Mouse (Mus musculus): Measurements from ENCODE around the gene F11r. TPM values are rescaled to one million over a fixed set of nuclear protein-coding genes. Genes with fewer than 3 reads are reported as not detected.

The F11r gene
- total and polyA plus RNA-seq, 3 experiments = 0.31 to 1.8 TPM; not detected in 1

- peak; percentile 78 for TF ChIP-seq HCFC1 (IDR thresholded peaks at IDR 0.05; ENCODE audit: low read depth, low read length)
- no peak for TF ChIP-seq USF1 (IDR thresholded peaks at IDR 0.05; ENCODE audit: low read depth, low read length)
- TF ChIP-seq ETS1 (IDR thresholded peaks at IDR 0.05; ENCODE audit: low read depth, low read length) = peak; percentile 54; the same call in 1 of the 2 replicates
- TF ChIP-seq ZKSCAN1 (IDR thresholded peaks at IDR 0.05; ENCODE audit: low read depth, low read length) = no peak
- no peak for TF ChIP-seq GABPA (IDR thresholded peaks at IDR 0.05; ENCODE audit: low read depth, low read length)
- peak; percentile 98 for TF ChIP-seq MAZ (IDR thresholded peaks at IDR 0.05; ENCODE audit: low read depth, low read length)
- TF ChIP-seq MAX (IDR thresholded peaks at IDR 0.05; ENCODE audit: low read length) = 0 out of 2 replicates have a peak, but pooled peaks have one; percentile 42
- TF ChIP-seq CHD2 (IDR thresholded peaks at IDR 0.05; ENCODE audit: low read length) = no peak
These were observed 47.2 kb upstream of the F11r start (continued) for GRCm38 (mm10) chr1:171390101-171390500.

DNA sequence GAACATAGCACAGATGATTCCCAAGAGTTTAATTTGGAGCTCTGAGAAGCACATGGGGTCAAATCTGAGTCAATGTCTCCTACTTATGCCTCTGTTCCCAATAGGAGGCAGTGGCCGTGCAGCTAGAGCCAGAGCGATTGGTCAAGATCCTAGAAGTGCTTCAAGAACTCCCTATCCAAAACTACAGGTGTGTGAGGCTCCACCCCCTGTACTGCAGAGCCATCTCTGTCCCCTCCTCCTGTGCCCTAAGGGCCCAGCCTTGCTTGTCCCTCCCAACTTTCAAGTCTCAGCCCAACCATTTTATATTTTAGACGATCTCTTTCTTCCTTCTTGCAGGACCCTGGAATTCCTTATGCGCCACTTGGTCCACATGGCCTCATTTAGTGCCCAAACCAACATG lies 35.5 kb upstream of the F11r start:
- TF ChIP-seq MXI1 (IDR thresholded peaks at IDR 0.05; ENCODE audit: low read depth, low read length) (no peak), EP300 (IDR thresholded peaks at IDR 0.05; ENCODE audit: low read depth in 1 of 2, low read length in 2 of 2) (no peak), UBTF (IDR thresholded peaks at IDR 0.05; ENCODE audit: borderline replicate concordance, insufficient read depth, low read depth, low read length) (no peak), RCOR1 (IDR thresholded peaks at IDR 0.05; ENCODE audit: low read depth, low read length) (no peak), BHLHE40 (IDR thresholded peaks at IDR 0.05; ENCODE audit: borderline replicate concordance, low read depth, low read length) (no peak), TCF12 (IDR thresholded peaks at IDR 0.05; ENCODE audit: low read depth, low read length) (no peak), ZMIZ1 (IDR thresholded peaks at IDR 0.05; ENCODE audit: low read depth, low read length) (no peak), POLR2A (IDR thresholded peaks at IDR 0.05; ENCODE audit: control insufficient read depth in 1 of 2, insufficient read depth in 1 of 2, low read depth in 1 of 2, low read length in 2 of 2, poor library complexity in 1 of 2) (no peak), NELFE (IDR thresholded peaks at IDR 0.05; ENCODE audit: low read depth, low read length) (no peak), RAD21 (IDR thresholded peaks at IDR 0.05; ENCODE audit: low read depth, low read length) (no peak), TAL1 (IDR thresholded peaks at IDR 0.05; ENCODE audit: low read length) (no peak), SMC3 (IDR thresholded peaks at IDR 0.05; ENCODE audit: low read depth, low read length) (no peak), USF1 (IDR thresholded peaks at IDR 0.05; ENCODE audit: low read depth, low read length) (no peak), ETS1 (IDR thresholded peaks at IDR 0.05; ENCODE audit: low read depth, low read length) (no peak), CTCF (IDR thresholded peaks at IDR 0.05 in 2 of 3, conservative IDR thresholded peaks at IDR 0.05 in 1 of 3; ENCODE audit: control insufficient read depth in 1 of 3, insufficient read depth in 1 of 3, low read depth in 2 of 3, low read length in 3 of 3, poor library complexity in 1 of 3, severe bottlenecking in 1 of 3) (no peak), ZKSCAN1 (IDR thresholded peaks at IDR 0.05; ENCODE audit: low read depth, low read length) (no peak), GATA1 (IDR thresholded peaks at IDR 0.05; ENCODE audit: low read depth, low read length) (no peak), E2F4 (IDR thresholded peaks at IDR 0.05; ENCODE audit: borderline replicate concordance, low read depth, low read length) (no peak), MAX (IDR thresholded peaks at IDR 0.05; ENCODE audit: low read length) (no peak)
- Histone ChIP-seq H3K27me3 (ENCODE audit: control insufficient read depth in 1 of 2, insufficient read depth in 2 of 2, low read length in 2 of 2) (no peaks in the 10 kb centered on the region), H3K4me3 (ENCODE audit: control insufficient read depth in 1 of 2, insufficient read depth in 1 of 2, low read depth in 2 of 2, low read length in 2 of 2) (no peak overlapping the region), H3K9ac (ENCODE audit: control insufficient read depth, low read depth, low read length, poor library complexity, severe bottlenecking) (no peak overlapping the region), H3K9me3 (replicated peaks; ENCODE audit: insufficient read depth, low read length) (no peaks in the 10 kb centered on the region), H3K79me2 (ENCODE audit: control insufficient read depth, insufficient read depth, low read length, poor library complexity) (no peaks in the 10 kb centered on the region), H3K36me3 (ENCODE audit: control insufficient read depth in 1 of 2, insufficient read depth in 2 of 2, low read length in 2 of 2) (peaks cover 0 to 4% of the 10 kb centered on the region in 2 experiments; a peak in 1 of 4 replicates), H3K4me1 (ENCODE audit: control insufficient read depth in 1 of 2, insufficient read depth in 2 of 2, low read length in 2 of 2) (no peaks in the 10 kb centered on the region), H3K27ac (ENCODE audit: control insufficient read depth, low read depth, low read length) (no peak overlapping the region)
- no peak for DNase-seq (ENCODE audit: low read depth, low spot score)

Measured in MEL (cell line).